Mouse (Mus musculus) forebrain, embryonic 10.5 days (tissue): ENCODE data around the gene Spink4. TPM values are rescaled to one million over a fixed set of nuclear protein-coding genes. Genes with fewer than 3 reads are reported as not detected.
A peak's percentile ranks its signal among the peaks of the same experiment; 100 is the strongest.
"Not testable (repeated sequence)": the region's sequence is repeated elsewhere in the genome, so short reads cannot be mapped to it uniquely, and the experiment has no call there.

ENCODE experiments used
- DNase-seq: peaks from one replicate; pipeline ENCODE4 v3.0.0-alpha.2; 2017; ENCODE audit warnings: low spot score; ENCODE audit errors: extremely low spot score
- H3K27ac ChIP-seq: fragments of 300-500 bp; sonication (generic); 2 replicates; pipeline ENCODE4 v1.5.1; 2016; ENCODE audit warnings: mild to moderate bottlenecking
- H3K27me3 ChIP-seq: fragments of 300-500 bp; sonication (generic); 2 replicates; pipeline ENCODE4 v1.6.1; 2016; ENCODE audit warnings: mild to moderate bottlenecking; ENCODE audit not compliant: poor library complexity, severe bottlenecking
- H3K36me3 ChIP-seq: fragments of 300-500 bp; sonication (generic); replicated peaks from 2 replicates; pipeline ENCODE4 v1.6.1; 2016; ENCODE audit warnings: mild to moderate bottlenecking, moderate library complexity
- H3K4me1 ChIP-seq: fragments of 300-500 bp; sonication (generic); 2 replicates; pipeline ENCODE4 v1.6.1; 2016
- H3K4me3 ChIP-seq: fragments of 300-500 bp; sonication (generic); 2 replicates; pipeline ENCODE4 v1.5.1; 2016; ENCODE audit warnings: mild to moderate bottlenecking, moderate library complexity
- H3K9me3 ChIP-seq: fragments of 300-500 bp; sonication (generic); 2 replicates; pipeline ENCODE4 v1.6.1; 2016; ENCODE audit warnings: mild to moderate bottlenecking, moderate library complexity
- WGBS: fragments of 180-500 bp; shearing (Covaris S2); methylation state at CpG from one replicate; pipeline ENCODE4 v1.1.7; 2016; 5-methylcytosine and 5-hydroxymethylcytosine counted together
- polyA plus RNA-seq: library from polyadenylated mRNA; unstranded; fragments of >200 nt; fragmentation: Nextera tagmentation; extraction: Ambion mirVana; gene quantifications from 2 replicates; pipeline ENCODE4 v1.2.1, GENCODE M21; 2016

The Spink4 gene
- polyA plus RNA-seq, 1 experiment from 2014 or later = not detected

GRCm38 (mm10) chr4:40915947-40916346, 3.9 kb upstream of the Spink4 start:
- no peaks in the 10 kb centered on the region for H3K27me3 ChIP-seq
- H3K27ac ChIP-seq = no peak overlapping the region
- 78% methylated on average over 5 of the region's 5 CpGs for WGBS
- H3K4me1 ChIP-seq = no peaks in the 10 kb centered on the region
- H3K4me3 ChIP-seq = no peak overlapping the region
- H3K9me3 ChIP-seq = peaks cover 3% of the 10 kb centered on the region; the same call in 1 of the 2 replicates
- no peak for DNase-seq
- H3K36me3 ChIP-seq = no peaks in the 10 kb centered on the region

- no peaks in the 10 kb centered on the region for H3K27me3 ChIP-seq
- H3K9me3 ChIP-seq = peaks cover 3% of the 10 kb centered on the region; the same call in 1 of the 2 replicates
- 89% methylated on average over 7 of the region's 7 CpGs for WGBS
- no peaks in the 10 kb centered on the region for H3K4me1 ChIP-seq
- H3K36me3 ChIP-seq = no peaks in the 10 kb centered on the region
- no peak overlapping the region for H3K27ac ChIP-seq
- H3K4me3 ChIP-seq = no peak overlapping the region
- no peak for DNase-seq
Observed at GRCm38 (mm10) chr4:40916592-40917155, 3.2 kb upstream of the Spink4 start.

- peaks cover 3% of the 10 kb centered on the region; the same call in 1 of the 2 replicates for H3K9me3 ChIP-seq
- no peak overlapping the region for H3K27ac ChIP-seq
- no peaks in the 10 kb centered on the region for H3K4me1 ChIP-seq
- H3K4me3 ChIP-seq = no peak overlapping the region
- no peaks in the 10 kb centered on the region for H3K27me3 ChIP-seq
- 82% methylated on average over 2 of the region's 2 CpGs for WGBS
- no peak for DNase-seq
- no peaks in the 10 kb centered on the region for H3K36me3 ChIP-seq
Observed at GRCm38 (mm10) chr4:40920576-40920975, 724 bp downstream of the Spink4 start.

- Histone ChIP-seq H3K27me3 (no peaks in the 10 kb centered on the region), H3K27ac (no peak overlapping the region), H3K4me3 (no peak overlapping the region), H3K36me3 (no peaks in the 10 kb centered on the region), H3K9me3 (peaks cover 3% of the 10 kb centered on the region; the same call in 1 of the 2 replicates), H3K4me1 (no peaks in the 10 kb centered on the region)
- 84% methylated on average over 3 of the region's 3 CpGs for WGBS
- DNase-seq = no peak
Observed at GRCm38 (mm10) chr4:40921288-40921687, 1.4 kb downstream of the Spink4 start.

- Histone ChIP-seq H3K9me3 (no peaks in the 10 kb centered on the region), H3K36me3 (no peaks in the 10 kb centered on the region), H3K4me3 (no peak overlapping the region), H3K27me3 (no peaks in the 10 kb centered on the region), H3K27ac (no peak overlapping the region), H3K4me1 (no peaks in the 10 kb centered on the region)
- no peak for DNase-seq
- 87% methylated on average over 6 of the region's 6 CpGs for WGBS
Observed at GRCm38 (mm10) chr4:40923087-40923651, 3.3 kb downstream of the Spink4 start.

GRCm38 (mm10) chr4:40925568-40925967, 5.7 kb downstream of the Spink4 start:
- H3K9me3 ChIP-seq = no peaks in the 10 kb centered on the region
- no peaks in the 10 kb centered on the region for H3K36me3 ChIP-seq
- no peak for DNase-seq
- H3K4me3 ChIP-seq = no peak overlapping the region
- 48% methylated on average over 3 of the region's 3 CpGs for WGBS
- no peaks in the 10 kb centered on the region for H3K4me1 ChIP-seq
- no peak overlapping the region for H3K27ac ChIP-seq
- no peaks in the 10 kb centered on the region for H3K27me3 ChIP-seq

- Histone ChIP-seq H3K9me3 (no peaks in the 10 kb centered on the region), H3K4me1 (no peaks in the 10 kb centered on the region), H3K36me3 (peaks cover 22% of the 10 kb centered on the region), H3K4me3 (no peak overlapping the region), H3K27me3 (no peaks in the 10 kb centered on the region), H3K27ac (no peak overlapping the region)
- no peak for DNase-seq
- WGBS = 89% methylated on average over 7 of the region's 7 CpGs
Observed at GRCm38 (mm10) chr4:40929046-40929445, 9.2 kb downstream of the Spink4 start.

GRCm38 (mm10) chr4:40933694-40934093, 13.8 kb downstream of the Spink4 start:
- DNase-seq = no peak
- Histone ChIP-seq H3K27ac (no peak overlapping the region), H3K9me3 (no peaks in the 10 kb centered on the region), H3K27me3 (no peaks in the 10 kb centered on the region), H3K4me1 (no peaks in the 10 kb centered on the region), H3K36me3 (peaks cover 66% of the 10 kb centered on the region), H3K4me3 (no peak overlapping the region)
- WGBS = 94% methylated on average over 5 of the region's 5 CpGs

GRCm38 (mm10) chr4:40934369-40934768, 14.5 kb downstream of the Spink4 start:
- H3K9me3 ChIP-seq, DNase-seq, H3K4me3 ChIP-seq, H3K27ac ChIP-seq, H3K27me3 ChIP-seq, H3K4me1 ChIP-seq: not testable (repeated sequence)
- WGBS = 85% methylated on average over 3 of the region's 3 CpGs
- peaks cover 73% of the 10 kb centered on the region for H3K36me3 ChIP-seq

GRCm38 (mm10) chr4:40936175-40936839, 16.5 kb downstream of the Spink4 start:
- Histone ChIP-seq H3K27ac (no peak overlapping the region), H3K9me3 (peaks cover 11% of the 10 kb centered on the region), H3K36me3 (peaks cover 92% of the 10 kb centered on the region), H3K27me3 (no peaks in the 10 kb centered on the region), H3K4me1 (no peaks in the 10 kb centered on the region), H3K4me3 (no peak overlapping the region)
- no peak for DNase-seq
- 94% methylated on average over 9 of the region's 9 CpGs for WGBS

GRCm38 (mm10) chr4:40938793-40939192, 18.9 kb downstream of the Spink4 start:
- no peaks in the 10 kb centered on the region for H3K27me3 ChIP-seq
- no peak overlapping the region for H3K4me3 ChIP-seq
- H3K27ac ChIP-seq = no peak overlapping the region
- no peaks in the 10 kb centered on the region for H3K4me1 ChIP-seq
- WGBS = 95% methylated on average over 5 of the region's 5 CpGs
- no peak for DNase-seq
- H3K36me3 ChIP-seq = peaks cover 98% of the 10 kb centered on the region
- H3K9me3 ChIP-seq = peaks cover 11% of the 10 kb centered on the region

GRCm38 (mm10) chr4:40943651-40944050, 23.8 kb downstream of the Spink4 start:
- peaks cover 76% of the 10 kb centered on the region for H3K36me3 ChIP-seq

GRCm38 (mm10) chr4:40946516-40947121, 26.8 kb downstream of the Spink4 start:
- H3K27me3 ChIP-seq = no peaks in the 10 kb centered on the region
- 88% methylated on average over 7 of the region's 7 CpGs for WGBS
- peak overlapping the region; percentile 91 for H3K4me3 ChIP-seq
- H3K27ac ChIP-seq = 0 out of 2 replicates have a peak overlapping the region, but pooled peaks have one; percentile 93
- H3K4me1 ChIP-seq = peaks cover 24% of the 10 kb centered on the region
- no peaks in the 10 kb centered on the region for H3K9me3 ChIP-seq
- H3K36me3 ChIP-seq = peaks cover 64% of the 10 kb centered on the region
- DNase-seq = no peak

More at GRCm38 (mm10) chr4:40943651-40944050, 23.8 kb downstream of the Spink4 start:
- Histone ChIP-seq H3K4me1 (peaks cover 14% of the 10 kb centered on the region), H3K9me3 (peaks cover 11% of the 10 kb centered on the region), H3K27me3 (no peaks in the 10 kb centered on the region), H3K4me3 (no peak overlapping the region), H3K27ac (no peak overlapping the region)
- 96% methylated on average over 5 of the region's 5 CpGs for WGBS
- DNase-seq = no peak
